Mouse (Mus musculus): Measurements from ENCODE around the gene Rassf10.
"Not testable (repeated sequence)": the region's sequence is repeated elsewhere in the genome, so short reads cannot be mapped to it uniquely, and the experiment has no call there.

Gene Rassf10

DNA sequence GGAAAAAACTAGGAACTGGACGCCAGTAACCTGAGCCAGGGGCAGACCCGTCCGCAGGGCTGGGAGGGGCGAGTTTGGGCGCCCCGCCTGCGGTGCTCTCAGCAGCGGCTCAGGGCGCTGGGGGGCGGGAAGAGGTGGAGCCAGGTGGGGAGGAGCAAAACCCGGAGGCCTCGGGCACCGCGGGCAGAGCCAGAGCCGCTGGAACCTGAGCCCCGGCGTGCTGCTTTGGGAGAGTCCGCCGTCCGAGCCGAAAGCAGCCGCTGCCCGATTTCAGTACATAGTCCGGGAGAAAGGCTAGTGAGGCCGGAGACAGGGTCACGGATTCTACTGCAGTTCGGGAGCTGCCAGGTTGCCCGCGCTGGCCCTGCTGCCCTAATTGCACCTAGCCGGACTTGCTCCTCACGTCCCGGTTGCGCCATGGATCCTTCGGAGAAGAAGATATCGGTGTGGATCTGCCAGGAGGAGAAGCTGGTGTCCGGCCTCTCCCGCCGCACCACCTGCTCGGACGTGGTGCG lies at the start of gene Rassf10:
TSS of gene Rassf10 (plus strand) at position 186 of the 515 bp plus-strand sequence.
- ATAC-seq (ENCODE audit: low TSS enrichment) = no peak

DNA sequence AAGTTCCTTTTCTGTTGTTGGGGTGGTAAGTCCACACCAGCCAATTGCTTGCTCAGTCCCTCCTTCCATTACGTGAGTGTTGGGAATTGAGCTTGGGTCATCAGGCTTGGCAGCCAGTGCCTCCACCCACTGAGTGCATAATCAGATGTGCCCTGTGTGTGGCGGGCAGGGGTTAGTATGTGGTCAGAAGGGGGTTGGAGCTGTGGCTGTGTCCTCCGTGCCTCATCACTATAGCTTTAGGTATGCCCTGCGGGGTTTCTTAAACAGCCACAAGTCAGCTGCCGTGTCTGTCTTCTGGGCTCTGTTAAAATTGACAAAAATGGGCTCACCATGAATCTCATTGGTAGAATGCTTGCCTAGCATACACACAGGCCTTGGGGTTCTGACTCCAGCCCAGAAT lies 46.9 kb upstream of the Rassf10 start:
- no peak for ATAC-seq (ENCODE audit: low TSS enrichment)

DNA sequence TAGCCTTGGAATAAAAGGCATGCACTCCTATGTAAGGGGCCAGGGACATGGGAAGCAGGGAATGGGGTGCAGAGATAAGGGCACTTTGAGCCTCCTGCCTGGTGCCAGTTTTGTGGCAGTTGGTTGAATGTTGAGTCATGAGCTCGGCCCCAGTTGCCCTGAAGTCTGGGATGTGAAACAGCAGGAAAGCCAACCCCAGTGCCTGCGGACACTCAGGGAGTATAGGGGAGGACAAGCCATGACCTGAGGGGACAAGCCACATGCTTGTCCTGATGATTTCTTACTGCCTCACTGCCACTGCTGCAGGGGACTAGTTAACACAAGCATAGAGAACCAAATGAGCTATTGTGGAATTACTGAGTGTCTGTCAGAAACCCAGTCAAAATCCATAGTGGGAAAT lies 46.3 kb upstream of the Rassf10 start:
- no peak for ATAC-seq (ENCODE audit: low TSS enrichment)

DNA sequence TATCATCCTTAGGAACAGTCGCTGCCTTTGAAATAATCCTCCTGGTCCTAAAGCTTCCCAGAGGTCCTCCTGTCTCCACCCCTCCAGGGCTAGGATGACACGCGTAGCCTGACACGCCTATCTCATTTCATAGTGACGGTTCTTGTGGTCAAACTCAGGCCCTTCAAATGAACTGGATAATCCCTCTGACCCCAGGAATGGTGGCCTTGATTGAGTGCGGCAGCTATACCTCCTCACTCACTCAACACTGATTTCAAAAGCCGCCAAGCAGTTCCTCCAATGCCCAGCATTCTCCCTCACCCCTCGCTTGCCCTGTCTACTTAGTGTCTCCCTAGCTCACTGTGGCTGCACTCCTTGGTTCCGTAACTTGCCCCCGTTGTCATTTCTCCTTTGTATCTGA lies 44.6 kb upstream of the Rassf10 start:
- ATAC-seq (ENCODE audit: low TSS enrichment) = no peak

DNA sequence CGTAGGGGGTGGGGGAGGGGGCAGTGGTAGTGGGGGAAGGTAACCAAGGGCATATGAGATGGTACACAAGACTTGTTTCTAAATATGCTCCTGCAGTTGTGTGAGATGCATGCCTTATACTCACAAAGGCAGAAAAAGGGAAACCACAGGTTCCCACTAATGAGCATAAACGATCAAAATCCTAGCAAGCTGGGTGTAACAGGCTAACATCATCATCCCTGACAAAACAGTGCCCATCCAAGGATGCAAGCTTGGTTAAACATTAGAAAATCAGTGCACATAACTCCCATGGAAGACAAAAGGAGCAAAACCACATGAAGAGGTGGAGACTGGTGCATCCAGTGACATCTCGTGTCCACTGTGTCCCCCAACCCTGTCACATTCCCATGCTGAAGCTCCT lies 40.8 kb upstream of the Rassf10 start:
- no peak for ATAC-seq (ENCODE audit: low TSS enrichment)

DNA sequence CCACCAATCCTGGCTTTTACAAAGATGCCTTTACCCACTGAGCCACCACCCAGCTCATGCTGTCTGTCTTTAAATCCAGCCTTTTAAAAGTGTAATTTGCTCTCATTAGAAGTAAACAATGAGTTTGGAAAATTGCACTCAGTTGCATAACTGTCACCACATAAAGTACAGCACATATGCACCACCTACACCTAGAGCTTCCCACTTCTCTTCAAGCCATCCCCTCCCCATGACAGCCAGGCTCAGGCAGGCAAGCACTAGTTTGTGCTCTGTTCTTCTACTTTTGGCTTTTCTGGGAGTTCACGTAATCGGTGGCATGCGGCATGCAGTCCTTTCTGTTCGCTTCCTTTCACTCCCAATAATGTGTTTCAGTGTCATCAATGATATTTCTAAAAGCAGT lies 38.2 kb upstream of the Rassf10 start:
- peak; percentile 55; the same call in 1 of the 2 replicates for ATAC-seq (ENCODE audit: low TSS enrichment)

DNA sequence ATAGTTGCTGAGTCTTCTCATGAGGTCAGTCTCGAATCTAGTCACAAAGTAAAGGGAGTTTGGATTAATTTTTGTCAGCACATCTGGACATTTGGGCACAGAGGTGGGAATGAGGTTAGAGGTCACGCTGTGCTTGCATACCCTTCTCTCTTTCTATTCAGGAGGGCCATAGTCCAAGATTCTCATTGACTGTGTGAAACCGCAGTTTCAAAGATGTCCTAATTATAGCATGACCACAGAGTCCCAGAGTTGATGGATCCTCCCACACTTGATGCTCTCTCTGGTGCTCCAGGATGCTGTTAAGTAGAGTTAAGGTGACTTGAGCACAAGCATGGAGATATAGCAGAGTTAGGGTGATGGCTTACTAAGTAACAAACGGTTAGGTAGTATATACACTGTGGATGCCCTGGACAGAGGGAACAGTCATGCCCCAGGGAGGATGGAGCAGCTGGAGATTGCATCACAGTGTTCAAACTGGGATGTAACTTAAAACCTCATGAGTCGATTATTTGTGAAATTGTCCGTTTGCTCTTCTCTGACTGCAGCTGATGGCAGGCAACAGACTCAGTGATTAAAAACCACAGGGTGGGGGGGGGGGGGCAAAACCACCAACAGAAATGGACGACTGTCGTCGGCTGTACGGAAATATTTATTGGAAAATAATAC lies 36.0 kb upstream of the Rassf10 start:
- no peak for ATAC-seq (ENCODE audit: low TSS enrichment)

DNA sequence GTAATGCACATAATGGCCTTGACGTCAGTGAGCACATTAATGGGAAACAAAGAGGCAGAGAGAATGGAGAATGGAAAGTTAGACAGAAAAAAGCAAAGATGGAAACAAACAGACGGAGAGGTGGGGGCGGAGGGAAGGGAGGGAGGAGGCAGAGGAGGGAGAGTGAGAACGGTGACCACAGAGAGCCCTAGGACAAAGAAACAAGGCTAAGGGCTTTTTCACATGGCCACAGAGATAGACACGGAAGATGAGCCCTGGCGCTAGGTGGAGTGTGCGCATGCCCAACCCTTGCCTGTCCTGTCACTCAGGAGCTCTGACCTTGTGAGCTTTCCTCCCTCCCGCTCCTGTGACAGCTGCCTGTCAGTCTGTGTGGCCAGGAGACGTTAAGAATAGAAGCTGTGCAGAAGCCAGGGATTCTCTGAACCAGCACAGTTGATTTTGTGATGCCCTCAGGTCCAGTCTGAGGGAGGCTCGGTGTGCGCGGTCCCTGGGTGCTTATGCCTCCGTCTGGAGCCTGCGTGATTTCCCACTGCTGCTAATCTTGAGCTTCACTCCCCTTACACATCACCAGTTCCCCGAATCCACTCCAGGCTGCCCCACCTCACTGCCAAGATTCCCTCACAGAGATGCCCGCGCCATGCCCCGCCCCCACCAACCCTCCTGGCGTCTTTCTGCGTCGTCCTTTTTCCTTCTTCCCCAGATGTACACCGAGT lies 35.3 kb upstream of the Rassf10 start:
- peak; percentile 45; the same call in 1 of the 2 replicates for ATAC-seq (ENCODE audit: low TSS enrichment)

DNA sequence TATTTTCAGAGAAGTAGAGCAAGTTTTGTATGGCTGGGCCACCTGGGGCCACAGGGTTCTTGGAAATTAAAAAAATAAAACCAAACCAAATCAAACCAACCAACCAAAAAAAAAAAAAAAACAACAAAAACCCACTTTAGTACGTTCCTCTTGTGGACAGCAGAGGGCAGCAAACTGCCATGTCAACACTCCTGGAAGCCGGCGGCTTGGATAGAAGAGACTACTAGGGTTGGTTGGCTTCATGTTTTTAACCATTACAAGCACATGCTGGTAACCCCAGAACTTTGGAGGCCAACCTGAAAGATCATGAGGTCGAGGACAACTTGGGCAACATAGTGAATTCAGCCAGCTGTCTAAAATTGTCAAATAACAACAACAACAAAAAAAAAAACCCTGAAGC lies 33.9 kb upstream of the Rassf10 start:
- ATAC-seq (ENCODE audit: low TSS enrichment) = peak; percentile 62

DNA sequence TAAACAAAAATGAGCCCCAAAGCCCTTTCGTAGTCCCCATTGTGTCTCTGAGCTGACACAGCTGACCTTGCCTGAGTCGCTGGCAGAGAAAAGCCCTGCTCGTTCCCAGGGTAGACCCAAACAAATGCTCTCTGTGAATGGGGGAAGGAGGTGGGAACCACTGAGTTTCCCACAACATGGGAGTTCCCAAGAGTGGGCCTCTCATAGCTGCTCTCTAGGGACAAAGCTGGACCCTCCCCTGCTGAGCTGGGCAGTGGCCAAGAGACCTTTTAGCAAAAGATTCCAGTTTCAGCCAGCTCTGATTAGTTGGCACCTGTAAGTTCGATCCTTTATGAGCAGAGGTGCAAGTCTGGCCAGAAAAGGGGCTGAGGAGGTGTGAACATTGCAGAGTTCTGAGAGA lies 31.0 kb upstream of the Rassf10 start:
- ATAC-seq (ENCODE audit: low TSS enrichment) = no peak

DNA sequence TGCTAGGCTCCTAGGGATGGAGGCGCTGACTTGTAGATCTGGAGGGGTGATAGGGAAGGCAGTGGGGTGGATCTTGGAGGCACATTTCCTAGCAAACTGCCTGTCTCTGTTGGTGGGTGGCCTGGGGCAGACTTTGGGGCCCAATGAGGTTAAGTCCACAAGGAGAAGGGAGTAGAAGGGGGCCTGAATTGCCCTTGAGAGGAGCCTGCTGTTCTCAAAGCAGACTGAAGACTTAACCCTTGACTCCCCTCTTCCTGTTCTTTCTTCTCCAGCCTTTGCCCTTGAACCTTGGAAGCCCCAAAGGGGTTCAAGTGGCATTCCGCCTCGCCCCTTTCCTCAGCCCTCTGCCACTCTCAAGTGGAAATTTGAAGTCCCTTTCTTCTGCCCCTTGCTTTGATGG lies 30.1 kb upstream of the Rassf10 start:
- no peak for ATAC-seq (ENCODE audit: low TSS enrichment)

DNA sequence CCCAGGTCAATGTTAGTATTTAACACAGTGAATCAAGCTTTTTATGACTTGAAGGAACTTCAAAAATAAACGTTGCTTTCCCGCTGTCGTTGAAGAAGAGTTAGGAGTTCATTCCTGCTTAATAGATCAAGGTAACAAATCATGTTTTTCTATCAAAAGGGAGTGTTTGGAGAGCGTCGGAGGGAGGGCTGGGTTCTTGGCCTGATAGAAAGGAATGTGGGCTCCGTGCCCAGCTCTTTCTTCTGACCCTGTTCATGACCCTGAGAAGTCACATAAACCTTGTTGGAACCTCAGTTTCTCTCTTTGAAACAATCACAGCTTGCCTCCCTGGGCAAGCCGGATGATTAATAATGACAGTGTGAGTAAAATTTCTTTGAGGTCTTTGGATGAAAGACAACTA lies 23.1 kb upstream of the Rassf10 start:
- ATAC-seq (ENCODE audit: low TSS enrichment) = no peak

DNA sequence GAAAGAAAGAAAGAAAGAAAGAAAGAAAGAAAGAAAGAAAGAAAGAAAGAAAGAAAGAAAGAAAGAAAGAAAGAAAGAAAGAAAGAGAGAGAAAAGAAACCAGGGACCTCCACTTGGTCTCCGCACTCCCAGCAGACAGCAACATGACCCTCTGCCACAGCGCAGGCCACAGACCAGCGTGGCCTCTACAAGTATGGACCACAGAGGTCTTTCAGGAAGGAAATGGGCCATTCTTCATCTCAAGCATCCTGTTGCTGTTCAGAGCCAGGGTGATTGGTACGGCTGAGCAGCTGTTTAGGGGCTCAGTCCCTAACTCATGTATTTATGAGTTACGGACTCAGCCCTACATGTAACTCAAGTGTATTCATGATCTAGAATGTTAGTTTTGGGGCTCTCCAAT lies 17.9 kb upstream of the Rassf10 start:
- ATAC-seq (ENCODE audit: low TSS enrichment) = not testable (repeated sequence)

DNA sequence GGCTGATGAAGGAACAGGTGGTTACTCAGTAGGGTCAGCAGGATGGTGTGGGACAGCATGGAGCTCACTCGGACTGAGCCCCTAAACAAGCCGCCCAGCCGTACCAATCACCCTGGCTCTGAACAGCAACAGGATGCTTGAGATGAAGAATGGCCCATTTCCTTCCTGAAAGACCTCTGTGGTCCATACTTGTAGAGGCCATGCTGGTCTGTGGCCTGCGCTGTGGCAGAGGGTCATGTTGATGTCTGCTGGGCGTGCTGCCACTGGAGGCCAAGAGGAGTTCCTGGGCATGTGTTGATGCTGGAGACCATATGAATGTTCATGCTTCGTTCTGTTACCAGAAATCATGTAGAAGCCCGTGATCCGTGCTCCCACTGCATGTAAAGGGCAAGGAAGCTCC lies 16.7 kb upstream of the Rassf10 start:
- ATAC-seq (ENCODE audit: low TSS enrichment) = no peak

DNA sequence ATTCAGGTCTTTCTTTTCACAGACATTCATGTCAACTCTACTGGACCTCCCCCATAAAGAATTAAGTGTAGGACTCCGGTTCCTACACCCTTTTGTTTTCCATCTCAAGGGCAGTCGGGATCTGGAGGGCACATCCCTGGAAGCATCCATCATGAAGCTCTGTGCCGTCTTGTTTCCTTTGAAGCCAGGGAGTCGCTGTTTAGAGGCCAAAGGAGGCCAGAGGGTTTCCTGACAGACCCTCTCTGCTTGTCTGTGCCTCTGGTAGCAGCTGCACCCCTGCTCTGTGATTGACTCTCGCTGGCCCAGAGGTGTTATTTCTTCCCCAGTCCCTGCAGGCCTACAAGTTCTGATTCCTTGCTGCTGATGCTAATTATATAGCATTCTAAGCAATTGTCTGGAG lies 14.8 kb upstream of the Rassf10 start:
- no peak for ATAC-seq (ENCODE audit: low TSS enrichment)

DNA sequence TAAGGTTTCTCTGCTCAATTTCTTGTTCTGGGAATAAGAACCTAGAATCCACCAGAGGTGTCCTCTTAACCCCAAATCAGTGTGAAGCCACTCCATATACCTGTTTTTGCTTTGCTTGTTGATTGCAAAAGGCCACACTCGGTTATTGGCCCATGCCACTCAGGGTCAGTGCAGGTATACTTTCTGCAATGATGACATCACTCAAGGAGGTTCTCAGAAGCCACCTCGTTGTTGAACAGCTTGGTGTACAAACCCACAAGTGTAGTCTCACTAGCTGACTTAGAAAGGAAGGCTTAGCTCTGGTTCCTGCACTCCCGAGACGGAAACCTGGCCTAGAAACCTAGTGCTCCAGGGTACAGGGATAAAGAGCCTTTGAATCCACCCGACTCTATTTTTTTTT lies 11.2 kb upstream of the Rassf10 start:
- no peak for ATAC-seq (ENCODE audit: low TSS enrichment)

DNA sequence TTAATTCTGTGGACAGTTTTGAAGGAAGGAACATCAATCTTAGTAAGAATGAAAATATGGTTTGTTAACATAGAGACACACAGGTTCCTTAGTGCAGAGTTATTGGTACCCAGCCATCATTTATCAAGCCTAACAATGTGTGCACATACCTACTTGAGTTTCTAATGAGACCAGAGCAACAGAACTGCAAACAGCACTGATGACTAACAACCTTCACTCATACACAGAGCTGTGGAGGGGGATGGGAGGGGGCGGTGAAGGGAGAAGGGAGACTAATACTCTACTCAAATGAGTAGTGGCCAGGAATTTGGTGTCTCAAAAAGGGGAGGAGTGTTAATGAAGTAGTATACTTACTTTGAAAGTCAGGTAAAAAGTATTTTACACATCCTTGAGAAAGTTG lies 10.7 kb upstream of the Rassf10 start:
- no peak for ATAC-seq (ENCODE audit: low TSS enrichment)

DNA sequence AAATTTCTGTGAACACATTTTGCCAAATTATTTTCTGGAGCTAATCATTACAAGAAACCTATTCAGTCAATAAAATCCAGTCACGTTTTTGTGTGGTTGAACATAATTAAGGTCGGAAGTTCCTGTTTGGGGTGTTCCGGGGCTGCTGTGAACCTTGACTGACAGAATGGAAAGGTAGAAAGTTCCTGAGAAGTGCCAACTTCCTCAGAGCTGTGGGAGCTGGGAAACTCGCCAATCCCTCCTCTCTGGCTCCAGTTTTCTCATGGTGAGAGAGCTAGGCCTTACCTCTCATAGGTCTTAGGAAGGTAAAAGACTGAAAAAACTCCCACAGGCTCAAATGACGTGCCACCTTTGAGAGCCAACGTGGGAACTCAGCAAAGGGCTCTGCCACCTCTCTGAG lies 7.1 kb upstream of the Rassf10 start:
- no peak for ATAC-seq (ENCODE audit: low TSS enrichment)

DNA sequence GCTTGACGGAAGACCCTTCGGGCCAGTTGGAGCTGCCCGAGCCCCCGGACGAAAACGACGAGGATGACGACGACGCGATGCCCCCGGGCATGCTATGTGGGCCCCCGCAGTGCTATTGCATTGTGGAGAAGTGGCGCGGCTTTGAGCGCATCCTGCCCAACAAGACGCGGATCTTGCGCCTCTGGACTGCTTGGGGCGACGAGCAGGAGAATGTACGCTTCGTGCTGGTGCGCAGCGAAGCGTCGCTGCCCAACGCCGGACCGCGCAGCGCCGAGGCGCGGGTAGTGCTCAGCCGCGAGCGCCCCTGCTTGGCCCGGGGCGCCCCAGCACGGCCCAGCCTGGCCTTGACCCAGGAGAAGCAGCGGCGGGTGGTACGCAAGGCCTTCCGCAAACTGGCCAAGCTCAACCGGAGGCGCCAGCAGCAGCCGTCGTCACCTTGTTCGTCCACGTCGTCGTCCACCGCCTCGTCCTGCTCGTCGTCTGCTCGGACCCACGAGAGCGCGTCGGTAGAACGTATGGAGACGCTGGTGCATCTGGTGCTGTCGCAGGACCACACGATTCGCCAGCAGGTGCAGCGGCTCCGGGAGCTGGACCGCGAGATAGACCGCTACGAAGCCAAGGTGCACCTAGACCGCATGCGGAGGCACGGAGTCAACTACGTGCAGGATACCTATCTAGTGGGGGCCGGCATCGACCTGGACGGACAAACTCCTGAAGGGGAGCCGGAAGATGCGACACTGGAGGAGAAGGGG lies 765 bp downstream of the Rassf10 start:
- ATAC-seq (ENCODE audit: low TSS enrichment) = no peak

DNA sequence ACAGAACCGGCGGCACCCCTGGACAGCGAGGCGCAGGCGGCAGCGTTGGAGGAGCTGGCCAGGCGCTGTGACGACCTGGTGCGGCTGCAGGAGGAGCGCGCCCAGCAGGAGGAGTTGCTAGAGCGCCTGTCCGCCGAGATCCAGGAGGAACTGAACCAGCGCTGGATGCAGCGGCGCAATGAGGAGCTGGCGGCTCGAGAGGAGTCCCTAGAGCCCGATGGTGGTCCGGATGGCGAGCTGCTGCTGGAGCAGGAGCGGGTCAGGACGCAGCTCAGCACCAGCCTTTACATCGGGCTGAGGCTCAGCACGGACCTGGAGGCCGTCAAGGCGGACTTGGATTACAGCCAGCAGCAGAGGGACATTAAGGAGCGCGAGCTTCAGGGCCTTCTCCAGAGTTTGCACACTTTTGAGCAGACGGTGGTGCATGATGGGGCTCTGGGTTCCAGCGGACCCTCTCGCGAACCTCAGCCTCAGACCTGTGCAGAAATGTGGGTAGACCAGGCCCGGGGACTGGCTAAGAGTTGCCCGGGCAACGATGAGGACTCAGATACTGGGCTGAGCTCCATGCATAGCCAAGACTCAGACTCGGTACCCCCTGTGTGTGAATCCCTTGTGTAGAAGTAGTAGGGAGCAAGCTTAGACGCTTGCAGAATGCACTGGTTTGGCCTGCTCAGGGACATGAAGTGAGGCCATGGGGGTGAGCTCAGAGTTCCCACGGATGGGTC lies 1.5 kb downstream of the Rassf10 start:
- no peak for ATAC-seq (ENCODE audit: low TSS enrichment)

DNA sequence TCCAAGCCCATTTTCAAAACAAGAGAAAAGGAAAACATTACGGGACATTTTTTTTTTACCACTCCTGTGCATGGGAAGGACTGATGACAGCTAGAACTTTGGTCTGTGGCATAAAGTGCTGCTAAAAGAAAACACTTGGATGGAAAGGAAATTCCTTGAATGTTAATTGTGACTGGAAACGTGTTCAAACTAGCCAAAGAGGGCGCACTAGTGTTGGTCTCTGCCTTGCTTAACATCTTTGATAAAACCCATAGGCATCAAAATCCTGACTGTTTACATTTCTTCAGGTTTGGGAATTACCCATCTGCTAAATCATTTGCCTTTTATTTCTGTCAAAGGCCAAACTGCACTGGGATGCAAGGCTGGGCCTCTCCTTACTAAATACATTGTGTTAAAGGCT lies 2.2 kb downstream of the Rassf10 start:
- ATAC-seq (ENCODE audit: low TSS enrichment) = no peak

DNA sequence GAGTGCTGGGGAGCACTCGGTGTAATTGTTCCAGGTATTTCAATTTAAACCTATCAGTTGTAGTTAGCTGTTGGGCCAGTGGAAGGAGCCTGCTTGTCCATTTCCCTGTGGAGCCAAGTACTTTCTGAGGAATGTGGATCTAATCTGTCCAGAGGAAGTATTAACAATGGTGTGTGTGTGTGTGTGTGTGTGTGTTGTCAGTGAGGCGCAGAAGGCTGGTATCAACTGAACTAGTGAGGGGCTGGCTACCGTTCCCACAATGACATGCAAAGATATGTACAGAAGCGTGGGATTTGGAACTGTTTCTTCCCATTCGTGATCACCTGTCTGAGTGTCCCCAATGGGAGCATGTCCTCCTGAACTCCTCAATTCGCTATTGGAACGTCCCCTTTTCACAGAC lies 3.2 kb downstream of the Rassf10 start:
- ATAC-seq (ENCODE audit: low TSS enrichment) = no peak

Data from frontal cortex, adult (tissue).